Mouse (Mus musculus): ENCODE measurements around the gene Pih1d1. TPM values are rescaled to one million over a fixed set of nuclear protein-coding genes. Genes with fewer than 3 reads are reported as not detected.
"Not testable (repeated sequence)": the region's sequence is repeated elsewhere in the genome, so short reads cannot be mapped to it uniquely, and the experiment has no call there.

Gene Pih1d1
- polyA plus RNA-seq, 1 experiment from 2014 or later = 86.2 TPM

- no peaks in the 10 kb centered on the region for H3K27me3 ChIP-seq (replicated peaks)
- H3K27ac ChIP-seq (ENCODE audit: poor library complexity, severe bottlenecking) = peak overlapping the region; percentile 34; the same call in 1 of the 2 replicates
- 29% methylated on average over 4 of the region's 4 CpGs for WGBS
- no peaks in the 10 kb centered on the region for H3K9me3 ChIP-seq (replicated peaks)
- H3K4me1 ChIP-seq (replicated peaks) = peaks cover 9% of the 10 kb centered on the region; the same call in 1 of the 2 replicates
- H3K4me2 ChIP-seq = no peak overlapping the region
- ATAC-seq (ENCODE audit: insufficient number of reproducible peaks, low FRiP score) = no peak
- no peak overlapping the region for H3K4me3 ChIP-seq
- H3K9ac ChIP-seq = peak overlapping the region; percentile 44
- H3K36me3 ChIP-seq = peaks cover 42% of the 10 kb centered on the region
Measured at GRCm38 (mm10) chr7:45148534-45149098, 5.5 kb upstream of the Pih1d1 start.

GRCm38 (mm10) chr7:45149545-45149944, 4.6 kb upstream of the Pih1d1 start:
- WGBS = 60% methylated on average over 6 of the region's 6 CpGs
- no peak overlapping the region for H3K9ac ChIP-seq

GRCm38 (mm10) chr7:45150321-45150720, 3.8 kb upstream of the Pih1d1 start:
- no peaks in the 10 kb centered on the region for H3K9me3 ChIP-seq (replicated peaks)
- 0 out of 2 replicates have a peak overlapping the region, but pooled peaks have one; percentile 40 for H3K9ac ChIP-seq
- no peaks in the 10 kb centered on the region for H3K27me3 ChIP-seq (replicated peaks)
- H3K36me3 ChIP-seq = peaks cover 26% of the 10 kb centered on the region
- no peak overlapping the region for H3K4me3 ChIP-seq
- 61% methylated on average over 4 of the region's 4 CpGs for WGBS
- H3K27ac ChIP-seq (ENCODE audit: poor library complexity, severe bottlenecking) = no peak overlapping the region
- H3K4me2 ChIP-seq = no peak overlapping the region
- ATAC-seq (ENCODE audit: insufficient number of reproducible peaks, low FRiP score) = no peak
- peaks cover 16% of the 10 kb centered on the region for H3K4me1 ChIP-seq (replicated peaks)

More at GRCm38 (mm10) chr7:45149545-45149944, 4.6 kb upstream of the Pih1d1 start:
- Histone ChIP-seq H3K4me3 (no peak overlapping the region), H3K36me3 (peaks cover 34% of the 10 kb centered on the region), H3K4me2 (no peak overlapping the region), H3K27ac (ENCODE audit: poor library complexity, severe bottlenecking) (0 out of 2 replicates have a peak overlapping the region, but pooled peaks have one; percentile 15), H3K27me3 (replicated peaks) (no peaks in the 10 kb centered on the region), H3K4me1 (replicated peaks) (peaks cover 10% of the 10 kb centered on the region; the same call in 1 of the 2 replicates), H3K9me3 (replicated peaks) (no peaks in the 10 kb centered on the region)
- no peak for ATAC-seq (ENCODE audit: insufficient number of reproducible peaks, low FRiP score)

GRCm38 (mm10) chr7:45151303-45151702, 2.8 kb upstream of the Pih1d1 start:
- H3K4me1 ChIP-seq (replicated peaks) = peaks cover 17% of the 10 kb centered on the region
- H3K9ac ChIP-seq = no peak overlapping the region
- whole genome bisulfite sequencing = 58% methylated on average over 11 of the region's 11 CpGs
- H3K4me3 ChIP-seq = no peak overlapping the region
- H3K27ac ChIP-seq (ENCODE audit: poor library complexity, severe bottlenecking) = no peak overlapping the region
- no peaks in the 10 kb centered on the region for H3K27me3 ChIP-seq (replicated peaks)
- ATAC-seq (ENCODE audit: insufficient number of reproducible peaks, low FRiP score) = no peak
- peaks cover 21% of the 10 kb centered on the region for H3K36me3 ChIP-seq
- H3K4me2 ChIP-seq = no peak overlapping the region
- no peaks in the 10 kb centered on the region for H3K9me3 ChIP-seq (replicated peaks)

- not testable (repeated sequence) for H3K4me2 ChIP-seq; H3K27ac ChIP-seq (ENCODE audit: poor library complexity, severe bottlenecking); ATAC-seq (ENCODE audit: insufficient number of reproducible peaks, low FRiP score); H3K9ac ChIP-seq; H3K4me3 ChIP-seq; H3K27me3 ChIP-seq (replicated peaks); H3K9me3 ChIP-seq (replicated peaks)
- Histone ChIP-seq H3K36me3 (peaks cover 11% of the 10 kb centered on the region), H3K4me1 (replicated peaks) (peaks cover 17% of the 10 kb centered on the region)
- WGBS = 93% methylated on average over 2 of the region's 2 CpGs
Measured at GRCm38 (mm10) chr7:45153052-45153451, 1.1 kb upstream of the Pih1d1 start.

- Histone ChIP-seq H3K27me3 (replicated peaks) (no peaks in the 10 kb centered on the region), H3K27ac (ENCODE audit: poor library complexity, severe bottlenecking) (peak overlapping the region; percentile 94), H3K4me1 (replicated peaks) (peaks cover 13% of the 10 kb centered on the region), H3K36me3 (peaks cover 16% of the 10 kb centered on the region), H3K9ac (peak overlapping the region; percentile 86), H3K4me3 (peak overlapping the region; percentile 66), H3K9me3 (replicated peaks) (no peaks in the 10 kb centered on the region), H3K4me2 (peak overlapping the region; percentile 82)
- ATAC-seq (ENCODE audit: insufficient number of reproducible peaks, low FRiP score) = no peak
- WGBS = 3% methylated on average over 5 of the region's 5 CpGs
Measured at GRCm38 (mm10) chr7:45153586-45153985, 517 bp upstream of the Pih1d1 start.

GRCm38 (mm10) chr7:45154993-45155514, 951 bp downstream of the Pih1d1 start:
- H3K9me3 ChIP-seq (replicated peaks) = no peaks in the 10 kb centered on the region
- WGBS = 76% methylated on average over 12 of the region's 12 CpGs
- H3K36me3 ChIP-seq = peaks cover 31% of the 10 kb centered on the region
- ATAC-seq (ENCODE audit: insufficient number of reproducible peaks, low FRiP score) = peak; percentile 9; the same call in 1 of the 2 replicates
- peak overlapping the region; percentile 66 for H3K4me3 ChIP-seq
- H3K4me2 ChIP-seq = peak overlapping the region; percentile 82
- H3K9ac ChIP-seq = 0 out of 2 replicates have a peak overlapping the region, but pooled peaks have one; percentile 18
- H3K4me1 ChIP-seq (replicated peaks) = peaks cover 12% of the 10 kb centered on the region
- no peaks in the 10 kb centered on the region for H3K27me3 ChIP-seq (replicated peaks)
- 0 out of 2 replicates have a peak overlapping the region, but pooled peaks have one; percentile 7 for H3K27ac ChIP-seq (ENCODE audit: poor library complexity, severe bottlenecking)

GRCm38 (mm10) chr7:45155590-45155989, 1.5 kb downstream of the Pih1d1 start:
- peaks cover 36% of the 10 kb centered on the region for H3K36me3 ChIP-seq
- 0 out of 2 replicates have a peak overlapping the region, but pooled peaks have one; percentile 66 for H3K4me3 ChIP-seq
- WGBS = 82% methylated on average over 9 of the region's 9 CpGs
- no peaks in the 10 kb centered on the region for H3K9me3 ChIP-seq (replicated peaks)
- ATAC-seq (ENCODE audit: insufficient number of reproducible peaks, low FRiP score) = no peak
- no peak overlapping the region for H3K9ac ChIP-seq
- no peak overlapping the region for H3K4me2 ChIP-seq
- H3K27ac ChIP-seq (ENCODE audit: poor library complexity, severe bottlenecking) = no peak overlapping the region
- peaks cover 12% of the 10 kb centered on the region for H3K4me1 ChIP-seq (replicated peaks)
- H3K27me3 ChIP-seq (replicated peaks) = no peaks in the 10 kb centered on the region

GRCm38 (mm10) chr7:45156206-45156605, 2.1 kb downstream of the Pih1d1 start:
- no peak for ATAC-seq (ENCODE audit: insufficient number of reproducible peaks, low FRiP score)
- Histone ChIP-seq H3K4me3 (no peak overlapping the region), H3K4me2 (no peak overlapping the region), H3K9ac (no peak overlapping the region), H3K27ac (ENCODE audit: poor library complexity, severe bottlenecking) (no peak overlapping the region), H3K27me3 (replicated peaks) (no peaks in the 10 kb centered on the region), H3K9me3 (replicated peaks) (no peaks in the 10 kb centered on the region), H3K36me3 (peaks cover 40% of the 10 kb centered on the region), H3K4me1 (replicated peaks) (peaks cover 12% of the 10 kb centered on the region)
- WGBS = 92% methylated on average over 15 of the region's 15 CpGs

GRCm38 (mm10) chr7:45157459-45157858, 3.4 kb downstream of the Pih1d1 start:
- H3K9me3 ChIP-seq (replicated peaks) = no peaks in the 10 kb centered on the region
- no peak overlapping the region for H3K27ac ChIP-seq (ENCODE audit: poor library complexity, severe bottlenecking)
- peaks cover 21% of the 10 kb centered on the region for H3K4me1 ChIP-seq (replicated peaks)
- 88% methylated on average over 14 of the region's 14 CpGs for WGBS
- no peak overlapping the region for H3K9ac ChIP-seq
- no peak overlapping the region for H3K4me3 ChIP-seq
- H3K36me3 ChIP-seq = peaks cover 40% of the 10 kb centered on the region
- no peak for ATAC-seq (ENCODE audit: insufficient number of reproducible peaks, low FRiP score)
- H3K4me2 ChIP-seq = no peak overlapping the region
- 0 out of 2 replicates have a peak, but pooled peaks cover under 1% of the 10 kb centered on the region for H3K27me3 ChIP-seq (replicated peaks)

GRCm38 (mm10) chr7:45158991-45159390, 4.9 kb downstream of the Pih1d1 start:
- no peak for ATAC-seq (ENCODE audit: insufficient number of reproducible peaks, low FRiP score)
- H3K27ac ChIP-seq (ENCODE audit: poor library complexity, severe bottlenecking) = no peak overlapping the region

More at GRCm38 (mm10) chr7:45158991-45159390, 4.9 kb downstream of the Pih1d1 start:
- WGBS = 92% methylated on average over 6 of the region's 6 CpGs
- Histone ChIP-seq H3K9ac (no peak overlapping the region), H3K4me2 (no peak overlapping the region), H3K36me3 (peaks cover 40% of the 10 kb centered on the region), H3K4me3 (no peak overlapping the region), H3K27me3 (replicated peaks) (peaks cover 16% of the 10 kb centered on the region), H3K4me1 (replicated peaks) (peaks cover 21% of the 10 kb centered on the region), H3K9me3 (replicated peaks) (no peaks in the 10 kb centered on the region)
